Mouse (Mus musculus): ENCODE results near the gene Maml3. TPM values are rescaled to one million over a fixed set of nuclear protein-coding genes. Genes with fewer than 3 reads are reported as not detected.

Maml3 gene
- total RNA-seq, 1 experiment, result 1.2 TPM

DNA sequence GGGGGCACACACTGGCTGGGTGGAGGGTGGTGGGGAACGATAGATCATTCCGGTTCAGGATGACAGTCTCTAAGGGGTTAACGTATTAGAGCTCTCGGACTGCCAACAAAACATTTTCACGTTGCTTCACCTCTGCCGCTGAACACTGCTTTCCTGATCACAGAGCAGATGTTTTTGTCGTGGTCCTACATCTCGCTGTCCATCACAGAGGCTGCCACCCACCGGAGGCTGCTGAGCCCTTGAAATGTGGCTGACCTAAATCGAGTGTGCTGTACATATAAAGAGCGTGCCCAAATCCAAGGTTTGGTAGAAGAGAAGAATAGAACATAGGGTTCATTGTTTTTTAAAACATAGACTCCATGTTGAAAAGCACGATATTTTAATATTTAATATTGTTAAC is 263.3 kb downstream of the Maml3 start:
- Histone ChIP-seq H3K4me1 (ENCODE audit: control insufficient read depth in 2 of 2, insufficient read depth in 2 of 2, low read length in 2 of 2, poor library complexity in 1 of 2) (no peaks in the 10 kb centered on the region), H3K9ac (ENCODE audit: insufficient read depth, low read depth, low read length, poor library complexity, severe bottlenecking) (no peak overlapping the region), H3K27ac (ENCODE audit: insufficient read depth, low read depth, low read length, poor library complexity, severe bottlenecking) (no peak overlapping the region), H3K4me3 (ENCODE audit: insufficient read depth in 1 of 2, low read depth in 1 of 2, low read length in 2 of 2, poor library complexity in 1 of 2, severe bottlenecking in 1 of 2) (no peak overlapping the region), H3K9me3 (ENCODE audit: control insufficient read depth, insufficient read depth, low read depth, low read length) (no peaks in the 10 kb centered on the region), H3K36me3 (ENCODE audit: control insufficient read depth, insufficient read depth, low read length, poor library complexity, severe bottlenecking) (no peaks in the 10 kb centered on the region)
- DNase-seq (ENCODE audit: low read depth, low spot score), result no peak
- no peak for TF ChIP-seq CHD2 (IDR thresholded peaks at IDR 0.05; ENCODE audit: low read depth, low read length)
- no peak for TF ChIP-seq MAFK (IDR thresholded peaks at IDR 0.05; ENCODE audit: insufficient read depth, low read depth, low read length)
- TF ChIP-seq ZNF384 (IDR thresholded peaks at IDR 0.05; ENCODE audit: low read depth, low read length), result no peak
- no peak for TF ChIP-seq ZC3H11A (IDR thresholded peaks at IDR 0.05; ENCODE audit: borderline replicate concordance, low read depth, low read length)
- no peak for TF ChIP-seq HCFC1 (IDR thresholded peaks at IDR 0.05; ENCODE audit: borderline replicate concordance, insufficient read depth, low read length)
- in situ Hi-C loops (cut with MboI; ENCODE audit: low sequenced_read_pairs in 2 of 2, unreplicated experiment in 2 of 2), result no loop called here

DNA sequence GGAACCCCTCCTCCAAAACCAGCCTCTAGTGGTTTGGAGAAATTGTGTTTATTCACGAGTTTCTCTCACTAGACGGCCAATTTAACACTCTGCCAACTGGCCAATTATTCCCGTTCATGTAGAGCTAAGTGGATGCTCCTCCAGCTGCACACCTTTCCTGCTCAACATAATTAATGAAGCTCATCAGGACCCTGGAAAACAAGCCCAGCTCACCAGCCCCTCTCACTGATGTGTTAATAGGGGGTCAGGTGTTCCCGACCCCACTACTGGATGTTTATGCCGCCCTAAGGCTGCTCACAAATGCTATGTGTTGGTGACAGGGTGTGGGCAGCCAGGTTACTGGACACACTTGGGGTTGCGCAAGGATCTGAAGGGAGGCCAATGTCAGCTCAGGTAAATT is 263.7 kb downstream of the Maml3 start:
- H3K9me3 ChIP-seq (ENCODE audit: control insufficient read depth, insufficient read depth, low read depth, low read length), result no peaks in the 10 kb centered on the region
- in situ Hi-C loops (cut with MboI; ENCODE audit: low sequenced_read_pairs in 2 of 2, unreplicated experiment in 2 of 2), result no loop called here

DNA sequence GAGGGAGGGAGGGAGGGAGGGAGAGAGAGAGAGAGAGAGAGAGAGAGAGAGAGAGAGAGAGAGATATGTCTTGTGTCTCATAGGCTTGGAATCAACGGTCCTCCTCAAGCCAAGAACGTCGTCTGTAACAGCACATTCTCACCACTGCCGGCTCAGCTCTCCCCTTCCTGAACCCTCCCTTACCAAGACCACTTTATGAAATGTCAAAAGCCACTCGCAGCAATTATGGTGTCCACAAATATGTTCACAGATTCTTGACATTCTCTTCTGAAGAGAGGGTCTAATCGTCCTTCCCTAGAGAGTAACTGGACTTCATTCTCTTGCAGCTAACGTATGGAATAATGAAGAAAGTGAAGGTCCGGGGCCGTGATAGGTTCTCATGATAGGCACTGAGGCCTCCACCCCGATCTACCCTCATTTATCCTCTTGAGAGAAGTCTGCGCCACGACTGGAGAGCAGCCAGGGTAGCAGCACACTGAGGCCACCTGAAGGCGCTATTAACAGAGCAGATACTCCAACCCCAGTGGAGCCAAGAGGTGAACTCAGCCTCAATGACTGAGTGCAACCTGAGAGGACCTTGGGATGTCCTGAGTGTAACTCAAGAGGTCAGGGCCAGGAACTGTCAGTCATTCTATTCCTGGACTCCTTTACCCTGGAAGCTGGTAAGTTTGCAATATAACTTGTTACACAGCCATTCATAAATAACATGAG is 264.6 kb downstream of the Maml3 start:
- Histone ChIP-seq H3K36me3 (ENCODE audit: control insufficient read depth, insufficient read depth, low read length, poor library complexity, severe bottlenecking) (no peaks in the 10 kb centered on the region), H3K9ac (ENCODE audit: insufficient read depth, low read depth, low read length, poor library complexity, severe bottlenecking) (no peak overlapping the region), H3K9me3 (ENCODE audit: control insufficient read depth, insufficient read depth, low read depth, low read length) (no peaks in the 10 kb centered on the region), H3K27ac (ENCODE audit: insufficient read depth, low read depth, low read length, poor library complexity, severe bottlenecking) (no peak overlapping the region), H3K4me1 (ENCODE audit: control insufficient read depth in 2 of 2, insufficient read depth in 2 of 2, low read length in 2 of 2, poor library complexity in 1 of 2) (no peaks in the 10 kb centered on the region), H3K4me3 (ENCODE audit: insufficient read depth in 1 of 2, low read depth in 1 of 2, low read length in 2 of 2, poor library complexity in 1 of 2, severe bottlenecking in 1 of 2) (no peak overlapping the region)
- DNase-seq (ENCODE audit: low read depth, low spot score), result no peak
- in situ Hi-C loops (cut with MboI; ENCODE audit: low sequenced_read_pairs in 2 of 2, unreplicated experiment in 2 of 2), result no loop called here
- TF ChIP-seq MAFK (IDR thresholded peaks at IDR 0.05; ENCODE audit: insufficient read depth, low read depth, low read length) (no peak), HCFC1 (IDR thresholded peaks at IDR 0.05; ENCODE audit: borderline replicate concordance, insufficient read depth, low read length) (no peak), CHD2 (IDR thresholded peaks at IDR 0.05; ENCODE audit: low read depth, low read length) (no peak), ZNF384 (IDR thresholded peaks at IDR 0.05; ENCODE audit: low read depth, low read length) (no peak), ZC3H11A (IDR thresholded peaks at IDR 0.05; ENCODE audit: borderline replicate concordance, low read depth, low read length) (no peak)

More for the DNA sequence above, 263.7 kb downstream of the Maml3 start:
- no peak for DNase-seq (ENCODE audit: low read depth, low spot score)
- TF ChIP-seq ZC3H11A (IDR thresholded peaks at IDR 0.05; ENCODE audit: borderline replicate concordance, low read depth, low read length), result no peak
- no peak for TF ChIP-seq ZNF384 (IDR thresholded peaks at IDR 0.05; ENCODE audit: low read depth, low read length)
- TF ChIP-seq CHD2 (IDR thresholded peaks at IDR 0.05; ENCODE audit: low read depth, low read length), result no peak
- no peak for TF ChIP-seq MAFK (IDR thresholded peaks at IDR 0.05; ENCODE audit: insufficient read depth, low read depth, low read length)
- TF ChIP-seq HCFC1 (IDR thresholded peaks at IDR 0.05; ENCODE audit: borderline replicate concordance, insufficient read depth, low read length), result no peak
- no peaks in the 10 kb centered on the region for H3K36me3 ChIP-seq (ENCODE audit: control insufficient read depth, insufficient read depth, low read length, poor library complexity, severe bottlenecking)
- no peak overlapping the region for H3K27ac ChIP-seq (ENCODE audit: insufficient read depth, low read depth, low read length, poor library complexity, severe bottlenecking)
- no peak overlapping the region for H3K9ac ChIP-seq (ENCODE audit: insufficient read depth, low read depth, low read length, poor library complexity, severe bottlenecking)
- H3K4me3 ChIP-seq (ENCODE audit: insufficient read depth in 1 of 2, low read depth in 1 of 2, low read length in 2 of 2, poor library complexity in 1 of 2, severe bottlenecking in 1 of 2), result no peak overlapping the region
- no peaks in the 10 kb centered on the region for H3K4me1 ChIP-seq (ENCODE audit: control insufficient read depth in 2 of 2, insufficient read depth in 2 of 2, low read length in 2 of 2, poor library complexity in 1 of 2)

DNA sequence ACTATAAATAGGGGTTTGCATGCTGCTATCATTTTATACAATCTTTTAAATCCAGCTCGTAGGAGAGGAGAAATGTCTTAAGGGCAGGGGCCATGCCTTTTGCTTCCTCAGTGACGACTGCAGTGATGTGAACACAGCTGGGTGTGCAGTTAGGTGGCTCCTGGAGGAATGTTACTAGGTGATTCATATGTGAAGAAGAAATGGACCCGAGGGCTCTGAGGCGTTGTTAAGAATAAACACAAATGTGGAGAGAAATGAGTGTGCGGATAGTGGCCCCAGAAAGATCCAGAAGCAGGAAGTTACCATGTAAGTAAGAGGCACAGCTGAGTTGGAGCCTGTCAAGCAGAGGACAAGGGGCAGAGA is 265.5 kb downstream of the Maml3 start:
- Histone ChIP-seq H3K4me3 (ENCODE audit: insufficient read depth in 1 of 2, low read depth in 1 of 2, low read length in 2 of 2, poor library complexity in 1 of 2, severe bottlenecking in 1 of 2) (no peak overlapping the region), H3K9ac (ENCODE audit: insufficient read depth, low read depth, low read length, poor library complexity, severe bottlenecking) (no peak overlapping the region), H3K9me3 (ENCODE audit: control insufficient read depth, insufficient read depth, low read depth, low read length) (no peaks in the 10 kb centered on the region), H3K36me3 (ENCODE audit: control insufficient read depth, insufficient read depth, low read length, poor library complexity, severe bottlenecking) (no peaks in the 10 kb centered on the region), H3K27ac (ENCODE audit: insufficient read depth, low read depth, low read length, poor library complexity, severe bottlenecking) (no peak overlapping the region), H3K4me1 (ENCODE audit: control insufficient read depth in 2 of 2, insufficient read depth in 2 of 2, low read length in 2 of 2, poor library complexity in 1 of 2) (no peaks in the 10 kb centered on the region)
- in situ Hi-C loops (cut with MboI; ENCODE audit: low sequenced_read_pairs in 2 of 2, unreplicated experiment in 2 of 2), result no loop called here
- no peak for TF ChIP-seq ZC3H11A (IDR thresholded peaks at IDR 0.05; ENCODE audit: borderline replicate concordance, low read depth, low read length)
- TF ChIP-seq ZNF384 (IDR thresholded peaks at IDR 0.05; ENCODE audit: low read depth, low read length), result no peak
- TF ChIP-seq HCFC1 (IDR thresholded peaks at IDR 0.05; ENCODE audit: borderline replicate concordance, insufficient read depth, low read length), result no peak
- TF ChIP-seq CHD2 (IDR thresholded peaks at IDR 0.05; ENCODE audit: low read depth, low read length), result no peak
- no peak for TF ChIP-seq MAFK (IDR thresholded peaks at IDR 0.05; ENCODE audit: insufficient read depth, low read depth, low read length)
- DNase-seq (ENCODE audit: low read depth, low spot score), result no peak

All from ES-E14 (cell line).